Mouse (Mus musculus): ENCODE results near the gene Tmed10.

Tmed10 gene

DNA sequence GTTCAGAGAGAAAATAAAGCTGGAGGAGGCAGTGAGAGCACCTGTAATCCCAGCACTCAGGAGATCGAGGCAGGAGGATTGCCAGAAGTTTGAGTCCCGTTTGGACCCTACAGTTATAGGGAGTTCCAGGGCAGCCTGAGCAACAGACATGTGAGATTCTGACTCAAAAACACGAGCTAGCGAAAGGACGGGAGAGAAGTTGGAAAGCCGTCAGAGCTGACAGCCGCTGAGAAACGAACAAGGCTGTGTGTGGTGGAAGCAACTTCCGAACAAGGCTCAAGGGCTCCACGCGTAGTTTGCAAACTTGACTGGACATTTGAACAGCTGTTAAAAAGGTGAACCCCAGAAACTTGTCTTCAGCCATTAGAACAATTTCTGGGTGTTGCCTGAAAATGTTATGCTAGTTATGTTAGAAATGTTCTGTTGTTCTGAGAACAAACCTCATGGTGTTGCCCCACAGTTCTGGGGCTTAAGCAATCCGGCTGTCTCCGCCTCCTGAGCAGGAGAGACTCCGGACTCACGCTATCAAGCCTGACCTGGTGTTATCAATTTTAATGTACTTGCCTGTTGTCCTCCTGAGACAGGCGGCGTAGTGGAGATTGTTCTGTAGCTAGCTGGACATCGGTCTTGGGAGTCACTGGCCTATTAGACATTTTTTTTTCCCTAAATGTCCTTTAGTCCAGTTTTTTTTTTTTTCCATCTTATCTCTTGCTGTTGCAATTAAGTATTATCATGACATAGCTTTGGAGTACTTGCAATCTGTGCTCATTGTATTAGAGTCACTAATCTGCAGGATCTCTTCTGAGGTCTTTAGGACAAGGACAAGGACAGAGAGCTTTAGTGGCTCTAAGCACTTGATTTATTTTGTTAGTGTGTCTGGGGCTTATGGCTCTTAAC lies 22.7 kb upstream of the Tmed10 start:
- no peak overlapping the region for H3K4me3 ChIP-seq (replicated peaks; ENCODE audit: low read length)
- peaks cover 4% of the 10 kb centered on the region; the same call in 1 of the 2 replicates for H3K27me3 ChIP-seq (ENCODE audit: insufficient read depth, low read length)
- no peaks in the 10 kb centered on the region for H3K4me1 ChIP-seq (replicated peaks; ENCODE audit: low read depth, low read length)
- no peak for TF ChIP-seq CTCF (conservative IDR thresholded peaks at IDR 0.05; ENCODE audit: low read length)
- TF ChIP-seq POU5F1 (IDR thresholded peaks at IDR 0.05; ENCODE audit: borderline replicate concordance, low read length), result no peak
- no peak for TF ChIP-seq NANOG (IDR thresholded peaks at IDR 0.05; ENCODE audit: borderline replicate concordance, low read length)
- H3K36me3 ChIP-seq (ENCODE audit: insufficient read depth, low read length), result no peaks in the 10 kb centered on the region
- H3K9me3 ChIP-seq (ENCODE audit: low read length), result peaks cover 33% of the 10 kb centered on the region

DNA sequence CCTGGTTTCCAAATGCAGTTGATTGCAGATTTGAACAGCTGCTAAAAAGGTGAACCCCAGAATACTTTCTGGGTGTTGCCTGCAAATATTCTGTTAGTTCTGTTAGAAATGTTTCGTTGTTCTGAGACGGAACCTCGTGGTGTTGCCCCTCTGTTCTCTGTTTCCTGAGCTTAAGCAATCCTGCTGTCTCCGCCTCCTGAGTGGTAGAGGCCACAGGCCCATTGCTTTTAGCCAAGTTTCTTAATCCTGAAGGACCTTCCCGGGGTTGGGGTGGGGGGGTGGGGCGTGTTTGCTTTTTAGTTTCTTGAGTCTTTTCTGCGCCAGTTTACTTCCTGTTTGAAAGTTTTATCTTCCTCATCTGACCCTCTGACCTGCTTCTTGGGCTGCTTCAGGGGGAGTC lies 19.3 kb upstream of the Tmed10 start:
- Histone ChIP-seq H3K4me3 (replicated peaks; ENCODE audit: low read length) (no peak overlapping the region), H3K36me3 (ENCODE audit: insufficient read depth, low read length) (no peaks in the 10 kb centered on the region), H3K4me1 (replicated peaks; ENCODE audit: low read depth, low read length) (no peaks in the 10 kb centered on the region), H3K27me3 (ENCODE audit: insufficient read depth, low read length) (peaks cover 4% of the 10 kb centered on the region; the same call in 1 of the 2 replicates), H3K9me3 (ENCODE audit: low read length) (peaks cover 14% of the 10 kb centered on the region)
- TF ChIP-seq CTCF (conservative IDR thresholded peaks at IDR 0.05; ENCODE audit: low read length) (no peak), POU5F1 (IDR thresholded peaks at IDR 0.05; ENCODE audit: borderline replicate concordance, low read length) (no peak), NANOG (IDR thresholded peaks at IDR 0.05; ENCODE audit: borderline replicate concordance, low read length) (no peak)

DNA sequence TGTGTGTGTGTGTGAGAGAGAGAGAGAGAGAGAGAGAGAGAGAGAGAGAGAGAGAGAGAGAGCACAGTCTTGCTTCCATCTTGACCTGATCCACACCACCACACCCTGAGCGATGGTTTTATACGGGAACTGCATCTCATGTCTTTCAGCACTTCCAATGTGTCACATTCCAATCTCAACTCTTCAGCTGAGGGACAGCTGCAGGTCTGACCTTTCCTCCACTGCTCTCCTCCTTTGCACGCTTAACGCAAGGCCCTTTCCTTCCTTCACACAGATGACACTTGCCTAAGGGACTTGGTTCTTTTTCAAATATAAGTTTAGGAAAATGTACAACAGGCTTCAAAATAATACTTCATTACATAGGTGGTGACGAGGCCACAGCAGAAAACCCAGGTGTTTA lies 18.9 kb upstream of the Tmed10 start:
- TF ChIP-seq POU5F1 (IDR thresholded peaks at IDR 0.05; ENCODE audit: borderline replicate concordance, low read length) (no peak), NANOG (IDR thresholded peaks at IDR 0.05; ENCODE audit: borderline replicate concordance, low read length) (no peak), CTCF (conservative IDR thresholded peaks at IDR 0.05; ENCODE audit: low read length) (no peak)
- H3K36me3 ChIP-seq (ENCODE audit: insufficient read depth, low read length), result no peaks in the 10 kb centered on the region
- H3K9me3 ChIP-seq (ENCODE audit: low read length), result peaks cover 9% of the 10 kb centered on the region
- no peaks in the 10 kb centered on the region for H3K4me1 ChIP-seq (replicated peaks; ENCODE audit: low read depth, low read length)
- no peak overlapping the region for H3K4me3 ChIP-seq (replicated peaks; ENCODE audit: low read length)
- peaks cover 4% of the 10 kb centered on the region; the same call in 1 of the 2 replicates for H3K27me3 ChIP-seq (ENCODE audit: insufficient read depth, low read length)

DNA sequence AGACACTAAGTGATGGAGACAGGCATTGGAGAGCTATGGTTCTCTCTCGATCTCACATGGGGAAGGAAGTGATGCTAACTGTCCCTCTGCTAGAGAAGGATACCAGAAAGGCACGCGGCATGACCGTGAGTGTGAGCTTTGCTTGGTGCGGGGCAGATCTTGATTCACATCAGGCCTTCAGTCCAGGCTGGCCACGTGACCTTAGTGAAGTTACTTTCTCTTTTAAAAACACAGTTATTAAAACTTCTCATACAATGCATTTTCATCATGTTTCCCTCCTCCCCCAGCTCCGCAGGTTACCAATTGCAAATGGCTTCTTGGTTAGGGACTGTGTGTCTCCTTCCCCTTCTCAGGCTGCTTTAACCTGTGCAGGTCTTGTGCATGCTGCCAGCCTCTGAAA lies 16.5 kb upstream of the Tmed10 start:
- no peak for TF ChIP-seq CTCF (conservative IDR thresholded peaks at IDR 0.05; ENCODE audit: low read length)
- TF ChIP-seq POU5F1 (IDR thresholded peaks at IDR 0.05; ENCODE audit: borderline replicate concordance, low read length), result no peak
- no peak for TF ChIP-seq NANOG (IDR thresholded peaks at IDR 0.05; ENCODE audit: borderline replicate concordance, low read length)
- H3K4me1 ChIP-seq (replicated peaks; ENCODE audit: low read depth, low read length), result peaks cover 7% of the 10 kb centered on the region; the same call in 1 of the 2 replicates

DNA sequence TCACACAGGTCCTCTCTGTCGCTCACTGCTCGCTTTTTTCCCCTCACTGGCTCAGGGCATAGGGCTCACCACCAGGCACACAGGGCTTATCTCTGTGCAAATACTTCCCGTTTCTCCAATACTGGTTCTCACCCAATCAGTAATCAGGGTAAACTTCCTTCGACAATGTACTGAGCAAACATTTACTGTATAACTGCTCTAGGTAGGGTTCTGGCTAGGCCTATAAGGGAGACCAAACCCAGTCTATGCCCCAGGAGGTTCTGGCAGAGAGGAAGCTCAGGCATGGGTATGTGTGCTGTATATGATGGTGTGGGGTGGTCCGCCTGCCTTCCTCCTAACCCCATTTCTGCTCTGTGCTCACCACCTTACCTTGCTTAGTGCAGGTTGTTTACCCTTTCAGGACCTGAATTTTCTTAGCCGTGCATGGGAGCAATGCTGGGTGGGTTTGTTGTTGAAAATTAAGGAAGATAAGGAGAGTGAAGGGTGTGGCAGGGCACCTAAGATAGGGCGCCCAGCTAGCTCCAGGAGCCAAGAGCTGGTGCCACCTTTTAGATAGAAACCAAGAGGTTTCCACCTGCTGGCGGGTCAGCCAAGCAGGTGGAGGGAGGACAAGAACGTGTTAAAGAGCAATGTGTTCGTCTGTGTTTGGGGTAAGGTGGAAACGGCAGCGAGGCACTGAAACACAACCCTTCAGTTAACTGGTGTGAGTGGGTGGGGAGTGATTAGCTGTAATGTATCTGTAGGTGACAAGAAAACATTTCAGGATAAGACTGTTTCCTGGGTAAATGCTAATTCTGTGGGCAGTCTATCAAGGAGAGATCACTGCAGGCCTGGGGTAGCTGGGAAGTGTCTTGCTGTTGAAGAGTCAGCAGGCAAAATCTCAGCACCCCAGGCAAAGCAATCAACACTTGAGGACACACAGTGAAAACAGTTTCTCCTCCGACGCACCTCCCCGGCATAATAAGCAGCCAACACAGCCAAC lies 14.8 kb upstream of the Tmed10 start:
- Histone ChIP-seq H3K27me3 (ENCODE audit: insufficient read depth, low read length) (peaks cover 9% of the 10 kb centered on the region; the same call in 1 of the 2 replicates), H3K4me3 (replicated peaks; ENCODE audit: low read length) (no peak overlapping the region), H3K4me1 (replicated peaks; ENCODE audit: low read depth, low read length) (peaks cover 20% of the 10 kb centered on the region), H3K36me3 (ENCODE audit: insufficient read depth, low read length) (no peaks in the 10 kb centered on the region), H3K9me3 (ENCODE audit: low read length) (no peaks in the 10 kb centered on the region)
- no peak for TF ChIP-seq POU5F1 (IDR thresholded peaks at IDR 0.05; ENCODE audit: borderline replicate concordance, low read length)
- no peak for TF ChIP-seq CTCF (conservative IDR thresholded peaks at IDR 0.05; ENCODE audit: low read length)
- TF ChIP-seq NANOG (IDR thresholded peaks at IDR 0.05; ENCODE audit: borderline replicate concordance, low read length), result no peak

More for the DNA sequence above, 16.5 kb upstream of the Tmed10 start:
- Histone ChIP-seq H3K4me3 (replicated peaks; ENCODE audit: low read length) (no peak overlapping the region), H3K27me3 (ENCODE audit: insufficient read depth, low read length) (peaks cover 7% of the 10 kb centered on the region; the same call in 1 of the 2 replicates), H3K36me3 (ENCODE audit: insufficient read depth, low read length) (no peaks in the 10 kb centered on the region), H3K9me3 (ENCODE audit: low read length) (no peaks in the 10 kb centered on the region)

DNA sequence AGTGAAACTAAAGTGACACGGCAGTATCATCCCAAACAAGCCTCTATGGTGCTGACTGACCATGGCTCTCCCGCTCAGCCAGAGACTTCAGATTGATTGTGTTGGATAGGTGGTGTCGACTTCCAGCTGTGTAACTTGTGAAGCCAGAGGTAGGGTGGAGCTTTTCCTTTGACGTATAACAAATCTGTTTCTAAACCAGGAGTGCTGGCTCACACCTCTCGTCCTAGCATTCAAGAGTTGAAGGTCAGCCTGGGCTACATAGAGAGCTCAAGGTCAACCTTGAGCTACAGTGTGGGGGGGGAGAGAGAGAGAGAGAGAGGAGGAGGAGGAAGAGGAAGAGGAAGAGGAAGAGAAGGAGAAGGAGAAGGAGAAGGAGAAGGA lies 11.3 kb upstream of the Tmed10 start:
- Histone ChIP-seq H3K4me3 (replicated peaks; ENCODE audit: low read length) (no peak overlapping the region), H3K4me1 (replicated peaks; ENCODE audit: low read depth, low read length) (peaks cover 20% of the 10 kb centered on the region), H3K36me3 (ENCODE audit: insufficient read depth, low read length) (no peaks in the 10 kb centered on the region), H3K27me3 (ENCODE audit: insufficient read depth, low read length) (0 out of 2 replicates have a peak, but pooled peaks cover 7% of the 10 kb centered on the region), H3K9me3 (ENCODE audit: low read length) (no peaks in the 10 kb centered on the region)
- TF ChIP-seq CTCF (conservative IDR thresholded peaks at IDR 0.05; ENCODE audit: low read length), result no peak
- peak; percentile 62; the same call in 1 of the 2 replicates for TF ChIP-seq NANOG (IDR thresholded peaks at IDR 0.05; ENCODE audit: borderline replicate concordance, low read length)
- TF ChIP-seq POU5F1 (IDR thresholded peaks at IDR 0.05; ENCODE audit: borderline replicate concordance, low read length), result no peak

DNA sequence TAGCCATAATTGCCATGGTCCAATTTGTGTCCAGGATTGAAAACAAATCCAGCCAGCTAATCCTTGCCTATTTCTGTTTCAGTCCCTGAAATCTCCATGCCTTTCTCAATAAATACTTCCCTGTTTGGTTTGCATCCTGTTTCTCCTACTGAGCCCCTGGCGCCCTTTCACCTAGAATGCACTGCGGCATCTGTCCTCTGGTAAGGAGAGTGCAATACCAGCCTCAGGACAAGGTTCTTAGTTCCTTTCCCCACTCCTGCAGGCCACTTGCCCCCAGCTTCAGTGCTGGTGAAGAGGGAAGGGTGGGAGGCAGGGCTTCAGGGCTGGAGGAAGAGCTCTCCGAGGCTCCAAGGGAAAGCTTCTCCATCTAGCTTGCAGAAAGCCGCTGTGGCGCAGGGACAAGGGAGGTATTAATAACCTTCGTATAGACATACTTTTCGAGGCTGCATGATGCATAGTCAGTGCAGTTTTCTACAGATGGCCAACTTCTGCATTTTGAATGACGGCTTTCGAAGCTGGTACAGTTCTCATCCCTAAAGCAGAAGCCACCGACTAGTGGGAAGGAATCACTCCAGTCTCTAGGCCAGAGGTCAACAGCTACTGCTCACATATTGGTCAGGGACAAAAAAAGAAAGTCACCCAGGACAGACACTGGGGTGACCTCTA lies 10.8 kb upstream of the Tmed10 start:
- Histone ChIP-seq H3K9me3 (ENCODE audit: low read length) (no peaks in the 10 kb centered on the region), H3K27me3 (ENCODE audit: insufficient read depth, low read length) (0 out of 2 replicates have a peak, but pooled peaks cover 7% of the 10 kb centered on the region), H3K36me3 (ENCODE audit: insufficient read depth, low read length) (no peaks in the 10 kb centered on the region), H3K4me1 (replicated peaks; ENCODE audit: low read depth, low read length) (peaks cover 20% of the 10 kb centered on the region), H3K4me3 (replicated peaks; ENCODE audit: low read length) (no peak overlapping the region)
- TF ChIP-seq NANOG (IDR thresholded peaks at IDR 0.05; ENCODE audit: borderline replicate concordance, low read length), result no peak
- TF ChIP-seq CTCF (conservative IDR thresholded peaks at IDR 0.05; ENCODE audit: low read length), result no peak
- TF ChIP-seq POU5F1 (IDR thresholded peaks at IDR 0.05; ENCODE audit: borderline replicate concordance, low read length), result no peak

Data from E14TG2a.4 (cell line).